Mouse (Mus musculus): ENCODE measurements around the gene Cela3b.

GRCm38 (mm10) chr4:137438842-137439241 is 8.5 kb upstream of the Cela3b start:
- TF ChIP-seq CTCF (IDR thresholded peaks at IDR 0.05; ENCODE audit: low read depth, low read length) (no peak), POLR2A (IDR thresholded peaks at IDR 0.05; ENCODE audit: borderline replicate concordance, low read depth, low read length) (no peak)
